Mouse (Mus musculus) MEL (cell line): ENCODE measurements at regions not wholly inside any gene's neighbourhood (a gene's known extent, or its start where the extent isn't known, plus 50 kb on each side); places are given as distances from the start of the nearest gene placed in this dataset.

Source experiments
- CTCF ChIP-seq, 3 experiments: IDR thresholded peaks in 2 of 3; conservative IDR thresholded peaks in 1 of 3; 2 replicates each; pipeline ENCODE4 v1.5.1; 2011 to 2012; ENCODE audit warnings: low read length in 3 of 3, low read depth in 2 of 3, mild to moderate bottlenecking in 2 of 3, improper control_type of control experiment in 1 of 3, inconsistent platforms in 1 of 3, mixed read lengths in 1 of 3, moderate library complexity in 1 of 3; ENCODE audit not compliant: control insufficient read depth in 1 of 3, insufficient read depth in 1 of 3, poor library complexity in 1 of 3, severe bottlenecking in 1 of 3
- EP300 ChIP-seq, 2 experiments: IDR thresholded peaks; 2 replicates each; pipeline ENCODE4 v1.6.1; 2011; ENCODE audit warnings: improper control_type of control experiment in 2 of 2, low read length in 2 of 2, low read depth in 1 of 2, mild to moderate bottlenecking in 1 of 2
- ETS1 ChIP-seq: IDR thresholded peaks from 2 replicates; pipeline ENCODE4 v1.6.1; 2012; ENCODE audit warnings: low read depth, mild to moderate bottlenecking, inconsistent platforms, low read length, improper control_type of control experiment, moderate library complexity
- POLR2AphosphoS5 ChIP-seq: IDR thresholded peaks from 2 replicates; pipeline ENCODE4 v1.6.1; 2012; ENCODE audit warnings: low read depth, borderline replicate concordance, mild to moderate bottlenecking, inconsistent platforms, low read length, moderate library complexity, mixed read lengths
- USF2 ChIP-seq, 2 experiments: IDR thresholded peaks; 2 replicates each; pipeline ENCODE4 v1.6.1; 2011 to 2012; ENCODE audit warnings: improper control_type of control experiment in 2 of 2, low read length in 2 of 2, borderline replicate concordance in 1 of 2, inconsistent platforms in 1 of 2, low read depth in 1 of 2, mild to moderate bottlenecking in 1 of 2; ENCODE audit not compliant: insufficient read depth in 1 of 2

- no peak for TF ChIP-seq USF2 (IDR thresholded peaks at IDR 0.05; ENCODE audit: borderline replicate concordance in 1 of 2, insufficient read depth in 1 of 2, low read depth in 1 of 2, low read length in 2 of 2)
- no peak for TF ChIP-seq CTCF (IDR thresholded peaks at IDR 0.05 in 2 of 3, conservative IDR thresholded peaks at IDR 0.05 in 1 of 3; ENCODE audit: control insufficient read depth in 1 of 3, insufficient read depth in 1 of 3, low read depth in 2 of 3, low read length in 3 of 3, poor library complexity in 1 of 3, severe bottlenecking in 1 of 3)
- no peak for TF ChIP-seq EP300 (IDR thresholded peaks at IDR 0.05; ENCODE audit: low read depth in 1 of 2, low read length in 2 of 2)
- no peak for TF ChIP-seq POLR2AphosphoS5
- TF ChIP-seq ETS1: no peak
These were observed 177.3 kb downstream of the Usp46 start for GRCm38 (mm10) chr5:73890942-73891341.
